Mouse (Mus musculus) small intestine, adult 2 months (tissue): Measurements from ENCODE around the gene Ccl28.

Experiments used
- CTCF ChIP-seq: fragments of 200-500 bp; IDR thresholded peaks from 2 replicates; pipeline ENCODE4 v1.5.1; 2012; ENCODE audit warnings: low read depth, mild to moderate bottlenecking, control low read depth, inconsistent platforms, low read length, moderate library complexity, mixed read lengths; ENCODE audit not compliant: insufficient replicate concordance, insufficient read length; ENCODE audit errors: extremely low read depth
- POLR2A ChIP-seq: fragments of 200-500 bp; IDR thresholded peaks from 2 replicates; pipeline ENCODE4 v1.6.1; 2012; ENCODE audit warnings: low read depth, mild to moderate bottlenecking, control low read depth, inconsistent platforms, low read length, moderate library complexity

- TF ChIP-seq POLR2A (no peak), CTCF (no peak)
Observed at GRCm38 (mm10) chr13:119619735-119620134, 3.9 kb upstream of the Ccl28 start.
